Mouse (Mus musculus) gonadal fat pad, adult 2 months (tissue): ENCODE measurements around the gene Acbd4. TPM values are rescaled to one million over a fixed set of nuclear protein-coding genes. Genes with fewer than 3 reads are reported as not detected.

Source experiments
- DNase-seq: peaks from one replicate; pipeline ENCODE4 v3.0.0-alpha.2; 2012; ENCODE audit warnings: low read depth
- polyA plus RNA-seq: library from polyadenylated mRNA; depleted of rRNA; stranded (reverse); fragments of >200 nt; gene quantifications from 2 replicates; pipeline ENCODE4 v1.2.3, GENCODE M21; 2012

Acbd4 gene
- polyA plus RNA-seq, 1 experiment = 113 TPM

GRCm38 (mm10) chr11:103093306-103093705, 8.2 kb upstream of the Acbd4 start:
- no peak for DNase-seq

GRCm38 (mm10) chr11:103093862-103094833, 7.3 kb upstream of the Acbd4 start:
- DNase-seq = no peak

GRCm38 (mm10) chr11:103095107-103095670, 6.3 kb upstream of the Acbd4 start:
- no peak for DNase-seq

DNA sequence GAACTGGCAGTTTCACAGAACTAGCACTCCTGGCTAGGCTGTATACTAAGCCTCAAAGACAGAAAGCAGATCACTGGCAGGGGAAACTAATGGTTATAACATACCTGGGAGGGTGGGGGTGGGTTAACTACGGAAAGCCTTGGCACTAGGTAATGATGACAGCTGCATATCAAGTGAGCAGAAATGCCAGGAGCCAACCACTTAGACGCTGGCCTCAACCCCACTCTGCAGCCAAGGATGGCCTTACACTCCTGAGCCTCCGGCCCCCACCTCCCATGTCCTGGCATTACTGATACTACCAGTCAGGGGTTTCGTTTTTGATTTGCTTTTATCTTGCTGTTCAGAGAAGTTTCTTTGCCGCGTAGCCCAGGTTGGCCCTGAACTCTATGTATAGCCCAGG, 5.7 kb upstream of the Acbd4 start:
- no peak for DNase-seq

GRCm38 (mm10) chr11:103096979-103097894, 4.2 kb upstream of the Acbd4 start:
- no peak for DNase-seq

GRCm38 (mm10) chr11:103098531-103099190, 2.8 kb upstream of the Acbd4 start:
- no peak for DNase-seq

GRCm38 (mm10) chr11:103099352-103099940, 2.0 kb upstream of the Acbd4 start:
- no peak for DNase-seq

GRCm38 (mm10) chr11:103100361-103100760, 1.1 kb upstream of the Acbd4 start:
- no peak for DNase-seq

DNA sequence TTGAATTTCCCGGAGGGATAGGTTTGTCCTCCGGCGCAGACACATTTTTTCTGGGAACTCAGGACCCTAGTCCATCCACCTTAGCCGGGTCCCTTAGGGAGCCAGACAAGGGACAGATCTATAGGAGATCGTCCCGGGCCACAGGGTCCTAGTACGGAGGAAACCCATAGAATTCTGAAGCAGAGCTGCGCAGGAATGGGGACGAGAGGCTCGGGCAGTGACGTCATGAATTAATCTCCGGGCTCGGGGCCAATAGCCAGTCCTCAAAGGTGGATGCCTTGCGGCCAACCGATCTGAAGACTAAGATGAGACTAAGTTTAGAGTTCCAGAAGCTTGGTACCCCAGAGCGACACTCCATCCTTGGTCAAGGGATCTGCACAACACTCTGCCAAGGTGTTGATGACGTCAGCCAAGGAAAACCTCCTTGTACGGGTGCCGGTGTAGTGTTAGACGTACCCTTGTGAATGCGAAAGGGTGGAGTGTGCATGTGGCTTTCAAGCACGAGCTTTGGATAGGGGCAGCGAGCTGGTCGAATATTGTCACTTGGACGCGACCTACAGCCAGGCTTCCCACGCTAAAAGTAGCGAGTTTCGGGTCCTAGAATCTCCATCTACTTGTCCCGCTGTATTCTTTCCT, 502 bp downstream of the Acbd4 start:
- no peak for DNase-seq

- DNase-seq = no peak
Measured at GRCm38 (mm10) chr11:103102725-103103349, 1.4 kb downstream of the Acbd4 start.

DNA sequence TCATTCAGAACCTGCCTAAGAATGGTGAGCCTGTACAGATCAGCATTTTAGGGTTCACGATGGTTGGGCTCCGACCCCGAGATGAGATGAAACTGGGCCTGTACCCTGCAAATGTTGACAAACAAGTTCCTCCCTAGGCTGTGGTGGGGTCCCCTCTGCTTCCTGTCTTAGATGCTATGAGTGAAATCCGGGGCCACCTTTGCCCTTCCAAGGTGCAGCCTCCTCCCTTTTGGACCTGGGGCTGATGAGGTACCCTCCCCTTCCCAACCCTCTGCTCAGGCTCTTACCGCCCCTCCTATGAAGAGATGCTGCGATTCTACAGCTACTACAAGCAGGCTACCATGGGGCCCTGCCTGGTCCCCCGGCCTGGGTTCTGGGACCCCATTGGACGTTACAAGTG, 2.1 kb downstream of the Acbd4 start:
- no peak for DNase-seq

GRCm38 (mm10) chr11:103104469-103104868, 3.0 kb downstream of the Acbd4 start:
- no peak for DNase-seq

DNA sequence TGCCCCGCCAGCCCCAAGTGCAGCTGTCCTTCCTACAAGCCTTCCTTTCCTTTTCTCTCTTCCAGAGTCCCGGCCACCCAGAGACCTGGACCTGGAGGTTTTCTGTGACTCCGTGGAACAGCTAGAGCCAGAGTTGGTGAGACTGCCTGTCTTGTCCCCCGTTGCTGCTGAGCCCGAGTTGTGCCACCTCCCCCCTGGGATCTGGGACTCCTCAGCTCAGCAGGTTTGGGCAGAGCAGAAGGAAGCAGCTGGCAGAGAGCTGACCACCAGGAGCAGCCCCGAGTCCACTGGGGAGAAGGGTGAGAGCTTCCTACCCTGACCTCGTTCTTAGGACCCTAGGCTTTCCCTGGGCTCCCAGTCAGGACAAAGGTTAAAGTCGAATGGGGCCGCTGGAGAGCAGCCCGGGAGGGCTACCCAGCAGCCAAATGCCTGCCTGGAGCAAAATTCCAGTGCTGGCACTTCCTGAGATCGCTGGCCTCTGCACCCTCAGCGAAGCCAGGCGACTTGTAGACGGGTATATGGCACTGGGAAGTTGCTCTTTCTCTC, 3.8 kb downstream of the Acbd4 start:
- no peak for DNase-seq

DNA sequence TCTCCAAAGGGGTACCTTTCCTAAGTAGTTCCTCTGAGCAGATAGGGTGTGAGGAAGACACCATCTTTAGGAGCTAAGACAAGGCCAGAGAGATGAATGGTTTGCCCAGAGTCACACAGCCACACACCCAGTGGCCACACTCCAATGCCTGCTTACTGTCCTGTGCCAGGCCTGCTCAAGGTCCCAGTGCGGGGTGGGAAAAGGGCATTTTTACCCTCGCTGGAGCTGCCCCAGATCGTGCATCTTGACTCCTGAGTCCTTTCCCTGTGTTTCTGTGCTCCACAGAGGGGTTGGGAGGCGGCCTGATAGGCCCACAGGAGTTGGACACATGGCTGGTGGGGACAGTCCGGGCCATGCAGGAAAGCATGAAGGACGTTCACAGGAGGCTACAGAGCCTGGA, 4.3 kb downstream of the Acbd4 start:
- DNase-seq = no peak

GRCm38 (mm10) chr11:103106386-103106785, 4.9 kb downstream of the Acbd4 start:
- DNase-seq = no peak

- DNase-seq = no peak
Measured at GRCm38 (mm10) chr11:103111301-103111700, 9.8 kb downstream of the Acbd4 start.

DNA sequence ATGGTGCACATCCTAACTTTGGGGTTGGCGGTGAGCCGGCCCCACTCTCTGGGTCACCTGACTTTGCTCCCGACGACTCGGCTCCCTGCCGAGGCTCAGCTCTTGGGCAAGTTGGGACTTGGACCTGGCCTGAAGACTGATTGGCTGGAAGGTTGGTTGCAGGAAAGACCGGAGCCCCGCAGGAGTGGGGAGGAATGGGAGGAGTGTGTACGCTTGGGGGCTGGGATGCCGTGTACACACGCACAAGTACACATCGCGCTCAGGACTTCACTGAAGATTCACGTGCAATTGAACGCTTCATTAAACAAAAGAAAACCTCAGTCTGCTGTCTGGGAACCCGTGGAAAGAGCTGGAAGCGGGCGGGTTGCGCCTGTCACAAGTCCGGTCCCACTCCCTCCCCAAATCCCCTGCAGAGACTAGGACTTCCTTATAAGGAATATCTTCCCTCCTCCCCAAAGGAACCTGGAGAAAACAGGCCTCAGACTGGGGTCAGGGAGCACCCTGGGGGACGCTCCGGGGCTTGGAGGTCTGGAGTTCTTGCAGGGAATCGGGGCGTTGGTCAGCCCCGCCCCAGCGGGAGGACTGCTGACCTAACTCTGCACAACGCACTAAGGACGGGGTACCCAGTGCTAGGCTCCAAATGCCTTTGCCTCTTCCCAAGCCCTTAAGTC, 10.5 kb downstream of the Acbd4 start:
- DNase-seq = no peak

DNA sequence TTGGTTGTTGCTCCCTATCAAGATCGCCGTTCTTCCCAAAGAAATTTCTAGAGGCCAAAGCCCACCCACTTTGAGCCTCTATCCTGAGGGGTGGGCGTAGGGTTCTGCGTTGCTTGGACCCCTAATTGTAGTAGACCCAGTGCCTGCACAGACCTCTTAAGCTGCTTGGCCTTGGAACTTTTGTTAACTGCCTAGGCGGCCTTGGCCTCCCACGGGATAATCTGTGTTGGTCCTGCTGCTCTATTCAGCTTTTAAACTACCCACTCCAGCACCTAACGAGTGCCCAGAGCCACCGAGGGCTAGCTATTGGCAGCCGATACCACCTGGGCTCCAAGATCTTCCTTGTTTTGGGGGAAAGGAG, 11.1 kb downstream of the Acbd4 start:
- DNase-seq = no peak

- DNase-seq = no peak
Measured at GRCm38 (mm10) chr11:103113005-103113404, 11.5 kb downstream of the Acbd4 start.
